Mouse (Mus musculus): ENCODE measurements around the gene Prmt1. TPM values are rescaled to one million over a fixed set of nuclear protein-coding genes. Genes with fewer than 3 reads are reported as not detected.

The Prmt1 gene
- polyA plus RNA-seq, 3 experiments from 2014 or later, result 37.3 to 84.6 (median 70.6) TPM

DNA sequence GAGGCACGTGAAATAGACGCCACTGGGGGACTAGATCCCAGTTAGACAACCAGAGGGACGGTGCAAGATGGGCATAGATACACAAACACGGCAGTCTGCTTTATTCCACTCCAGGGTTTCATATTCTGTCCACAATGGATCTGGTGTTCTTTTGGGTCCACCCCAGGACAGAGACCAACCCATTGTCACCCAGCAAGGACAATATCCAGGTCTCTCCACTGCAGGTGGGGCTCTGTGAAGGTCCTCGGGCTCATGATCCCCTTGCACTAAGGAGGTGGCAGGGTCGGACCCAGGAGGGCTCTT, 11.3 kb downstream of the Prmt1 start:
- no peak for ATAC-seq

DNA sequence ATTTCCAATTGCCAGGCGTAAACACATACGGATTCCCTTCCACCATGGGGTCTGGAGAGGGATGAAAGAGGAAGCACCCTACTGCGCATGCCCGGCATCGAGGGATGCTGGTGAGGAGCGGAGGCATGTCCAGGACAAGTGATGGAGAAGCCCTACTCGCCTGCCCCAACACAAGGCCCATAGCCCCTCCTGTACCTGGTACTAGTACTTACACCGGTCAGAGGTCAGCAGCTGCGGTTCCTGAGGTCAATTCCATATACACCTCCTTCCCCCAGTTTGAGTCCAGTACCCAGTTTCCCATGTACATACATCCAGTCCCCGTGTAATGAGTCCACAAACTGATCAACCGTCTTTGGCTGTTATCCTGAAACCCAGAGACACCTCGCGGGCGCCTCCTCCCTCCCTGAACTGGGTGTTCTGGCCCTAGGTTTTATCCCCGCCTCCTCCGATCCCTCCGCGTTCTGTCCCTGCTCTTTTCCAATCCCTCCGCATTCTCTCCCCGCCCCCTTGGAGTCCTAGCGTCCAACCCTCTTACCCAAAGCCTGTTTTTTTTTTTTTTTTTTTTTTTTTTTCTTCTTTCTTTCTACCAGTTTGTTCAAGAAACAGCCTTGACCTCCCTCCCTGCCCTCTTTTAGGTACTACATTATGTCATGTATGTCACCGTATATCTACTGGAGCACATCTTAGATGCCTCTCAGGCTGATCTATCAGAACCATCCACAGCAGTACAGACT, 11.8 kb downstream of the Prmt1 start, which contains the start of gene Cpt1c:
Cpt1c (minus strand) TSS at position 469 of the 734 bp plus-strand sequence.
- ATAC-seq, result no peak

DNA sequence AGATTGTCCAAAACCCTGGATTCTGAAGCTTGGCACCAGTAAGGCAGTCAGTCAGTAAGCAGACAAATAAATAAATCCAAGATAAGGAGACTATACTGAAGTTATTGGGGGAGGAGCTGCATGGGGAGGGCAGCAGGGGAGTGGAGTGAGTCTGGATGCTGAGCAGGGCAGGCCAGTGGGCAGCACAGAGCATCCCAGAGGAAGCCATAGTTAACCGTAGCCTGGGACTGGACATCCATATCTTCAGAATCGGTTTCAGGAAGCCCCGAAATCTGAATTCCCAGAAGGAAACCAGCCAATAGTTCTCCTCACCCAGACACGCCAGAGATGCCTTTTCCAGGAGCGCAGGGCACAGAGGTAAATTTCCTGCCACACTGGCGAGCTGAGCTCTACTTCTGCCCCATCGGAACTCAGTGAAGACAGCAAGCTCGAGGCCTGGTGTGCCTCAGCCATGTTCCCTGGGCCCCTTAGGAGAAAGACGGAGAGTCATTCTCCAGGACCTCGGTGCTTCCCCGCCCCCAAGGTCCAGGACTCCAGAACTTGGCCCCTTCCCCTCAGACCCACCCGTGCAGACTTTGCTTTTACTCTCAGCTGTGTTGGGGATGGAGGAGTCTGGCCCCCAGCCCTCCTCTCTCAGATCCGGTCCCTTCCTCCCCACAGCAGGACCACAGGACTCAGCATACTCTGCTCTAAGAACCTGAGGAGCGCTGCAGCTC, 12.8 kb downstream of the Prmt1 start:
- ATAC-seq, result no peak

DNA sequence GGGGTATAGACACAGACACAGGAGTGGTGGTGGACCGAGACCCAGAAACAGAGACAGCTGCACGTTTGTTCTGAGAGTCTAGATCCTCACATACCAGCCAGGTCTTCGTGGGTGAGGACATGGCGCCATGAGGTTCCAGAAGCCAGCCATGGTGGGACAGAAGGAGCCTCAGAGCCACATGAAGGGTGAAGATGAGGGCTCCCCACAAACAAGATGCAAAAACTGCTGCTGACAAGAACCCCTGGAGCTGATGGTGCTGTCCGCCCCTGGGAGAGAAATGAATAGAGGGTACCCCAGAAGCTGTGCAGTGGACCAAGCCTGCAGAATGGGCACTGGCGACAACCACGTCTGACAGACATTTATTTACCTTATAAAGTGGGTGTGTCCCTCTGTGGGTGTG, 15.2 kb downstream of the Prmt1 start:
- ATAC-seq, result no peak

DNA sequence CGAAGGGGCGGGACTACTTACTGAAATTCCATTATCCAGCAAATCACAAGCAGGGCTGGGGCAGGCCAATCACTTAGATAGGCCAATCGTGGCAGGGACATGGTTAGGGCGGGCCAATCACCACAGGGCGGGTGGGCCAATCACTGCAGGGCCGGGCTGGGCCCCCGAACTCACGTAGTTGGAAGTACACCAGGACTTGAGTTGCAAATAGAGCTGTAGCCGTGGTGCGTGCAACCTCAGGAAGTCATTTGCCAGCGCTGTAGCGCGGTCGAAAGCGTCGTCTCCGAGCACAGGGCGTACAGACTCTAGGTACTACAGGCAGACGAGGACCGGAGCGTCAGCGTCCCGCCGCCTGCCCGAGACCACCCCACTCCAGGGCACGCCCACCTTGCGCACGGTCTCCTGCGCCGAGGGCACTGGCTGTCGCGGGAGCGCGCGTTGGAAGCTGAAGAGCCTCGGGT, 16.1 kb downstream of the Prmt1 start:
- peak; percentile 90 for ATAC-seq

- ATAC-seq, result no peak
These were observed 19.7 kb downstream of the Prmt1 start for GRCm38 (mm10) chr7:44966638-44967037.

GRCm38 (mm10) chr7:44965975-44966374, 20.4 kb downstream of the Prmt1 start:
- ATAC-seq, result no peak

GRCm38 (mm10) chr7:44964990-44965389, 21.4 kb downstream of the Prmt1 start:
- ATAC-seq, result no peak

DNA sequence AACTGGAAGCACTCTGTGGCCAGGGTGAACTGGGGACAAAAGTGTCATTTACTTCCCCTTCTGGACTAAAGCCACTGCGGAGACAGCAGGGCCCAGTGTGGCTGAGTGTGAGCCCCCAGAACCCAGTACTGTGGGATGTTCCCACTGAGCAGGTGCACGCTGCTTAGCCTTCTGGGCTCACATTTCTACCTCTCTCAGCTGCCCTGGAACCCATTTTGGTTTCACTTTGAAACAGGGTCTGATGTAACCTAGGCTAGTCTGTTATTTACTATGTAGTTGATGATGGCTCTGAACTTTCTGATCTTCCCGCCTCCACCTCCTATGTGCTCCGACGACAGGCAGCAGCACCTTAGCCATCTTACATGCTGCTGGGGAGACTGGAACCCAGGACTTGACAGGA, 23.5 kb downstream of the Prmt1 start:
- ATAC-seq, result no peak

- no peak for ATAC-seq
These were observed 24.0 kb downstream of the Prmt1 start for GRCm38 (mm10) chr7:44962337-44962736.

- ATAC-seq, result no peak
These were observed 25.9 kb downstream of the Prmt1 start for GRCm38 (mm10) chr7:44960512-44960910.

DNA sequence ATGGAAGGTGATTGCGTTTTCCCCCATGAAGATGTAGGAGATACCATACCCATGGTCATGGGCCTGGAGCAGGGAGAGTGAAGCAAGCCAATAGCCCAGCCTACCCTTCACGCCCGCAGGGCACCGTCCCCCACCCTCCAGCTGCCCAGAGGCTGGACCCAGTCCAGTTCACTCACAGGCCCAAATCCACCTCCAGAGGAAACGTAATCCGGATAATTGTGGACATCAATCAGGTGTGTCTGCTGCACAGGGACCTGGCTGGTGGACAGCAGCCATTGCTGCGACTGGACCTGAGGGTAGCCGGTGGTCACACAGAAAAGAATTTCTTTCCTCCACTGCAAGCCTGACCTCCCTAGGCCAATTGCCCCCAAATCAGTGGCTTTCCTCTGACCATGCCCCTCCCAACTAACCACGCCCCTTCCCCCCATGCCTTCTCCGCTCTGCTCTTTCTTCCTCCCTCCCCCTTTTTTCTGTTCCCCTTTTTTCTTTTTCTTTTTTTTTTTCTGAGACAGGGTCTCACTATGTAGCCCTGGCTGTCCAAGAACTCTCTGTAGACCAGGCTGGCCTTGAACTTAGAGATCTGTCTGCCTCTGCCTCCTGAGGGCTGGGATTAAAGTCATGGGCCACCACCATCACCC, 26.4 kb downstream of the Prmt1 start:
- ATAC-seq, result no peak

DNA sequence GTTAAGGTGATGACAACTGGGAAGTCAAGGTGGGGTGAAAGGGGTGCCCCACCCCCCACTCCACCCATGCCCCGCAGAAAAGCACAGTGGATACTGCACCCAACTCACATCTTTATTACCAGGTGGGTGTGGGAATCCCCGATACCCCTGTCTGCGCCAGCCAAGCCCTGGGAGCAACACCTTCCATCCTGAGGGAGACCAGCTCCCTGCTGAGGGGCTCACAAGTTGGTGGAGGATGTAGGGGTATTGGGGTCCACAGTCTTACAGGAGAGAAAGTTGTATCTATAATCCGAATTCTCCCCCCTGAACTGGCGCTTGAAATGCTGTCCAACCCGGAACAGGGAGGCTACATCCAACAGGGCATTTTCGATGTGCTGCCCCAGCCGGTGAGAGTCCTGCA, 27.1 kb downstream of the Prmt1 start:
- no peak for ATAC-seq

DNA sequence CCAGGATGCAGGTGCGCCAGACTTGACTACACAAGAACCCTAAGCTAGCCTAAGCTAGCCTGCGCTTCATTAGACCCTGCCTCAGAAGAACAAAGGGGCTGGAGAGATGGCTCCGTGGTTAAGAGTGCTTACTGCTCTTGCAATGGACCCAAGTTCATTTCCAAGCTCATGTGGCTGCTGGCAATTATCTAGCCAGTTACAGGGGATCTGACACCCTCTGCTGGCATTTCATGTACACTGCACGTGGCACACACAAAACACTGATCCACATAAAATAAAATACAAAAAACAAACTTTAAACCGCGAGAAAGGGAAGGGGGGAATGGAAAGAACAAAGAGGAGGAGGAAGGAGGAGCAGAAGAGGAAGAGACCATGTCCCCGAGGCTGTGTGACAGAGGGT, 28.2 kb downstream of the Prmt1 start:
- no peak for ATAC-seq

DNA sequence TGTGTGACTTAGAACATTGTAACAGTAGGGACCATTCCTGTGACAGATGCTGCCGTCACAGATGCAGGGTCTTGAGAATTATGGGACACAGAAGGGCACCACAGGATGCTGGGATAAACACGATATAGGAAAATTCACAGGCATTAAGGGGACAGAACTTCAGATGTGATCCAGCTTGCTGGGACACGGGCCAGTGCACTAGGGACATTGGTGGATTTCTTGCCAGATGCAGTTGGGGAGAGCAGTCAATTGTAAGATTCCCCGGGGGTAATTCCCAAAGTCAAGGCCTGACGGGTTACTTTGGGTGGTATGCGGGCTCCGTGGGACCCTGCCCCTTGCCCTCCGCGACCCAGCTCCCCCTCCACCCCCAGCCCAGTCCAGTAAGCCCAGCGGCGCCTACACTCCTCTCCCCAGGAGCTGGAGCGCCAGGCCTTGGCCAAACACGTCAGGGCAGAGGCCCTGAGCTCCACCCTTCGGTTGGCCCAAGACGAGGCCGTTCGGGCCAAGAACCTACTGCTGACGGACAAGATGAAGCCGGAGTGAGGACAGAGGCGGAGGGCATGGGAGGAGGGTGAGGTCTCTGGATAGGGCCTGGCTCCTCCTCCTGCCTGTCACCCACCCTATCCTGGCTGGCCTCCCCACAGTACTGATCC, 29.1 kb downstream of the Prmt1 start:
- no peak for ATAC-seq

DNA sequence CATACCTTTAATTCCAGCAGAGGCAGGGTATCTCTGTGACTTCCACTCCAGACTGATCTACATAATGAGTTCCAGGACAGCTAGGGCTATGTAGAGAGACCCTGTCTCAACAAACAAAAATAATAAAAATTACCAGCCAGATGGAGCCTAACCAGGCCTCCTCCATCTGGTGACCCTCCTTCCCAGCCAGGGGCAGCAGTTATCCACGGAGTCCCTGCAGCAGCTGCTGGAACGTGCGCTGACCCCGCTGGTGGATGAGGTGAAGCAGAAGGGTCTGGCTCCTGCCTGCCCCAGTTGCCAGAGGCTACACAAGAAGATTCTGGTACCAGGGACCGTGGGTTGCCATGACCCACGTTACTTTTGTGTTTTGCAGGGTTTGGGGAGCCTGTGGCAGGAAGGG, 30.1 kb downstream of the Prmt1 start:
- no peak for ATAC-seq

- ATAC-seq, result no peak
These were observed 30.7 kb downstream of the Prmt1 start for GRCm38 (mm10) chr7:44955628-44956027.

DNA sequence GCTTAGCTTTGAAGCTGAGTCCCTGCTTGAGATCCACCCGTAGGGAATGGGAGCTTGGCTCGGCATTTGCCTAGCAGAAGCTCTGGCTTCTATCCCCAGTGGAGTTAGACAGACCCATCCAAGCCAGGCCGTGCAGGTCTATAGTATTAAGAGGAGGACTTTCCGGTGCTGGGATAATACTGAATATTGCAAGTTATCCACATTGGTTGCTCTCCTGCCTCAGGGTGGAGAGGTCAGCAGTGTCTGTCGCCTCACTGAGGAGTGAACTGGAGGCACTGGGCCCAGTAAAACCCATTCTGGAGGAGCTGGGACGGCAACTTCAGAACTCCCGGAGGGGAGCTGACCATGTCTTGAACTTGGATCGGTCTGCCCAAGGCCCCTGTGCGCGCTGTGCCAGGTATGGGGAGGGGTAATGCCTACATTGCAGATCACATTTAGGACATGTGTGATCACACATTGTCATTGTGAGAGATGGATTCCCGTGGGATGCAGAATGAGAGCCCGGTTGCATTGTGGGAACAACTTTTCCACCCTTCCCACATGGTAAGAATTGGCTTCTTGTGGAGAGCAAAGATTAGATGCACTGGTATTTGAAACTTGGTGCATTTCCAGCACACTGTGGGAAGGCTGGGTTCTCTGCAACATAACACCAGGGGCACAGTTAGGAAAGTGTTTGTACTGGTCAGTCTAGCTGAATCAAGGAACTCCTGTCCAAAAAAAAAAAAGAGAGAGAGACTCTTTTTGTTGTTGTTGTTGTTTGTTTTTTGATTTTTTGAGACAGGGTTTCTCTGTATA, 32.1 kb downstream of the Prmt1 start:
- no peak for ATAC-seq

DNA sequence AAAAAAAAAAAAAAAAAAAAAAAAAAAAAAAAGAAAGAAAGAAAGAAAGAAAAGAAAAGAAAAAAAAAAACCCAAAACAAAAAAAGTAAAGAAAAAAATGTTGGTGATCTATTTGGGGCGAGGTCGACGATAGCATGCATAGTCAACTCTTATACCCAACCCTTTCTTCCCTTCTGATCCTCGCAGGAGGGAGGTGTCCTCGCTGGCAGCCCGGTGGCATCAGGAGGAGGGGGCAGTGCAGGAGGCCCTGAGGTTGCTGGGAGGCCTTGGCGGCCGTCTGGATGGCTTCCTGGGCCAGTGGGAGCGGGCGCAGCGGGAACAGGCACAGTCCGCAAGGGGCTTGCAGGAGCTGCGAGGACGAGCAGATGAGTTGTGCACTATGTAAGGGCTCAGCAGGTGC, 32.8 kb downstream of the Prmt1 start:
- no peak for ATAC-seq

- ATAC-seq, result peak; percentile 56
These were observed 33.6 kb downstream of the Prmt1 start for GRCm38 (mm10) chr7:44952611-44953306.

DNA sequence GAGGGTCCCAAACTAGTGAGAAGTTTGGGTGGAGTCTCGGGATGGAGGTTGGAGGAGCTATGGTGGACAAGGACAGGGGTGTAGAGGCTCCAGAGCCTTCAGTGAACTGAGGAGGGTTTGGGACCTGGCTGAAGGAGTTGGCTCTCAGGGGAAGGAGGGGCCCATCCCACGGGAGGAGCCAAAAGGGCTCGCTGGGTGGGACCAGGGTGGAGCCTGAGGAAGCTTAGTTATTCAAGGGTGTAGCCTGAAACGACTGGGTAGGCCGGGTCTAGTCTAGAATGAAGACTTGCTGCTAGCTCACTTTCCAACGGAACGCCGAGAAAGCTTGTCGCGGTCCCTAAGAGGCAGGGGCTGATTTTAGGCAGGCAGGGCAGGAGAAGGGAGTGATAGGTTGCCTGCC, 34.4 kb downstream of the Prmt1 start:
- ATAC-seq, result no peak

DNA sequence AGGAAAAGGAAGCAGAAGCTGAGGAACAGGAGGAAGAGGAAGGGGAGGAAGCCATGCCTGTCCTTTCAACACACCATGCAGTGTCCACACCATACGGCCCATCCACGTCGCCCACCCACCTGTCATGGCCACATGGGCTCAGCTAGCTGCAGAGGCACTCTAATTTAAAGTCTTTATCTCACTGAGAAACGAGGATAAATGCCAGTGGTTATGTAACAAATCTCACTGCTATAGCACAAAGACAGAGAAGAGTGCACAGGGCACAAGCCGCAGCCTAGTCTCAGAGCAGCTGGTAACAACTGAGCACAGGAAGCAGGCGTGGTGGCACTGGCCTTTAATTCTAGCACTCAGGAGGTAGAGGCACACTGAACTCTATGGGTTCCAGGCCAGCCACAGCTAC, 36.4 kb downstream of the Prmt1 start:
- ATAC-seq, result no peak

Data from inflammation-experienced regulatory T-cells, adult 6 months (primary cell).